Mouse (Mus musculus) kidney, adult 18-20 months (tissue): ENCODE results near the gene Polr3b.

Experiments used
- DNase-seq: peaks from one replicate; pipeline ENCODE4 v3.0.0; 2021

Polr3b gene

DNA sequence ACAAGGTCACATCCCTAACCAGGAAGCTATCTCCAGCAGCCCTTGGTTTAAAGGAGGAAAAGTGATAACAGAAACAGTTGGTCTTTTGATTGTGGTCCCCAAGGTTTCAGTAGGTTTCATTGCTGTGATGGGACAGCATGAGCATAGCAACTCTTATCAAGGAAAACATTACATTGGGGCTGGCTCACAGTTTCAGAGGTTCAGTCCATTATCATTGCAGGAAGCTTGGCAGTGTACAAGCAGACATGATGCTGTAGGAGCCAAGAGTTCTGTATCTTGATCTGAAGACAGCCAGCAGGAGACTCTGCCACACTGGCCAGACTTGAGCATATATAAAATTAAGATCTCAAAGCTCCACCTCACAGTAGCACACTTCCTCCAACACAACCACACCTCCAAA, 53.6 kb downstream of the Polr3b start:
- no peak for DNase-seq

DNA sequence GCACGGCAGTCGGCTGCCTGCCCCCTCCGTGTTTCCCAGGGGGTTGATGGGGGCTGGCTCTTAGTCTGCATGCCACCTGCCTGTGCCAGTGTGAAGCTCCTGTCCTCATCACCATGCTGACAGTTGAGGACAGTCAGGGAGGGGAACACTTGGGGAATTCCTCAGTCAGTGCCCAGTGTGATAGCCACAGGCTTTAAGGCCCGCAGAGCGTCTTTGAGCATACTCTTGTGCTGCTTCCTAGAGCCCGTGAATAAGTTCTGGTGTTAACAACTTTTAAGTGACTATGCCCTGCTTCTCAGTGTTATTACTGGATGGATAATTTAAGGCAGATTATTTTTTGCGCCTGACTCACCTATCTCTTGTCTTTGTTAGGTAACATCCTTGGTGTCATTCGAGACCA, 54.4 kb downstream of the Polr3b start:
- DNase-seq, result no peak

DNA sequence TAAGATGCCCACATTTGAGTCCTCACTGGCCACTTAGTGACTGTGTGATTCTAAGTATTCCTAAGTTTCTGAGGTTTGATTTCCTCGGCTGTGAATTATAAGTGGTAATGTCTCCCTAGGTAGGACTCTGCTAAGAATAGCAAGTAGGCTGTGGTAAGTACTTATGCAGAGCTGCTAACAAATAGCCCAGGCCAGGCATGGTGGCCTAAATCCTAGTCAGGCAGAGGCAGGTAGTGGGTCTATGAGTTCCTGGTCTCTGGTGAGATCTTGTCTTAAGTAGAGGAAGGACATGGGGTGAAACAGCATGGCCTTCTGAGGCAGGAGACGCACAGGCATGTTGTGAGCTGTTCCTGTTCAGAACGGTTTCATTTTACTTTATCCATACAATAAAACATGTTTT, 55.8 kb downstream of the Polr3b start:
- no peak for DNase-seq

DNA sequence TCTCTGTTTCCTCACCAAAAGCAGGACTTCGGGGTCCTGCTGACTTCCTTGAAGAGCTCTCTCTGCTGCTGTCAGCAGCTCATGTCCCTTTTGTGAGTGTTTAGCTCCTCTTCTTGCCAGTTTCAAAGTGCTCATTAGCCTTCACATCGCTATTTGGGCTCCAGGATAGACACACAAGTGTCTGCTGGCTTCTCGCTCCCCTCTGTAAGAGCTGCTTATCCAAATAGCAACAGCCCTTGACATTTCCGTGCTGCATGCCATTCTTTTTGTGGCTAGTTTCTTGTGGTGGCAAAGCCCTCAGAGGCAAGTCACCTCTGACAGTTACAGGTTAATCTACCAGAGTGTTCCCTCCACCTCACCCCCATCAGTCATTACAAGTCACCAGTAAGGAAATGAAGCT, 56.3 kb downstream of the Polr3b start:
- DNase-seq, result no peak

DNA sequence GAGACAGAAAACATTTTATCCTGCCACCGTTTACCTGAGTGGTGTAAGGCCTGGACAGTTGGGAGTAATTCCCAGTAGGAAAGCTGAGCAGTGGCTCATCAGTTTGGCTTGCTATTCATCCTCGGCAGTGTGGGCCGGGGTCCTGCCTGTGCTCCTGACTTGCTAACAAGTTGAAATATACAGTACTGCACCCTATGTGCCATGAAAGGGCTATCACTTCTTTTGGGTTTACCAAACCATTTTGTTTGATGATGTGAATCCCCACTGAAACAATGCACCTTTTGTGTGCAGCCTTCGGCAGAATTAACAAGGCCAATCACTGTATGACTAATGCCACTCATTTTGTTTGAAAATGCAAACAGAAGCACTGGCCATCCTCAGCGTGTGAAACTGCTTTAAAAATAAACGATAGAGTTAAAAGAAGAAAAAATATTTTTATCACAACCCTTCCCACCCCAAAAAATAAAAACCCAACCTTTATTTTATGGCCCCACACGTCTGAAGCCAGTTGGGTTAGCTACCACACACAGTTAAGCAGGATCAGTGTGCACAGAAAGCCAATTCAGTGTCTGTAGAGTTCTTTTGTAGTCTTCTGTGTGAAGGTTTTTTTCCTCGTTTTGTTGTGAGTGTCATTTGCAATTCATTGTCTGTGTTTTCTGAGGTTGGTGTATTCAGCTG, 63.5 kb downstream of the Polr3b start:
- no peak for DNase-seq

DNA sequence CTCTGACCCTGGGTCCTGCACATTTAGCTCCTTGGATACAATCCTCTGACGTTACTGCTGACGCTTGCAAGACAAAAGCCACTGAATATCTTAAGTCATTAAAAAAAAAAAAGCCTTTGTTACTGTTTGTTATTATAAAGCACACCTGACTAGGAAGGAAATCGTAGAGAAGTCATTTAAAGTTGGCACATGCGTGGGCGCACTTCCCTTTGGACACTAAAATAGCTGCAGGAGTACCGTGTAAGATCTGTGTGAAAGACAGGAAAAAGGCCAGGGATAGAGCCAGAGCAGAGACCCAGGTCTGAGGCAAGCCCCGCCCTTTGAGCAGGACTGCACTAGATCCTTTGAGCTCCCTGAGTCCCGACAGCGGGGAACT, 64.0 kb downstream of the Polr3b start:
- no peak for DNase-seq

DNA sequence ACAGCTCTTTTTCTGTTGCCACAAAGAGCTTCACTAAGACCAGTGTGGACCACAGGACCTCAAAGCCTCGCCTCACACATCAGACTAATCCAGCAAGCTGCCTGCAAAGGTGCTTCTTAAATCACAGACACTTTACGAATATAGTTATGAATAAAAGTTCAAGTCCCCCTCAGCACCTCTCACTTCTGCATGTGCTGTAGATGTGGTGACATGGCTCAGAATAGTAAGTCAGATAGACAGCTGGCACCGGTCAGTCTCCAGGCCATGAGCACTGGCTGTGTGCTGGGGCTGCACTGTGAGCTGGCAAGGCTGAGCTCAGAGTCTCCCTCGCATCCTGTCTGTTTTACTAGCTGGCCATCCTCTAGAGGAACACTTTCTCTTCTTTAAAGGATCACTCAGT, 64.6 kb downstream of the Polr3b start:
- no peak for DNase-seq

DNA sequence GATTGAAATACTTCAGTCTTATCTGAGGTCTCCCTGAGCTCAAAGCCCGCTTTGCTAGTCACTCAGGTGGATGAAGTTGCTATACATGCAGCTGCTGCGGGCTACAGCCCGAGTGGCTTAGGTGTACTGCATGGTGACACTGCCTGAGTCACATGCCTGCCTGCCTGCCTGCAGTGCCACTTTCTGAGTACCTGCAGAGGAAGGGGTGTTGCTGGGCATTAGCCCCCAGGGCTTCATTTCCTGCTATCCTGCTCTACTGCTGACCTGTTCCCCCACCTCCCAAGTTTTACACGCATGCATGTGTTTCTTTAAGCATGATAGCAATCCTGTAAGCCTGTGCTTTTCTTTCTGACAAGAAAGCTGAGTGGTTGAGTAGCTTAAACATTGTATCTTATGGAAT, 65.6 kb downstream of the Polr3b start:
- no peak for DNase-seq

DNA sequence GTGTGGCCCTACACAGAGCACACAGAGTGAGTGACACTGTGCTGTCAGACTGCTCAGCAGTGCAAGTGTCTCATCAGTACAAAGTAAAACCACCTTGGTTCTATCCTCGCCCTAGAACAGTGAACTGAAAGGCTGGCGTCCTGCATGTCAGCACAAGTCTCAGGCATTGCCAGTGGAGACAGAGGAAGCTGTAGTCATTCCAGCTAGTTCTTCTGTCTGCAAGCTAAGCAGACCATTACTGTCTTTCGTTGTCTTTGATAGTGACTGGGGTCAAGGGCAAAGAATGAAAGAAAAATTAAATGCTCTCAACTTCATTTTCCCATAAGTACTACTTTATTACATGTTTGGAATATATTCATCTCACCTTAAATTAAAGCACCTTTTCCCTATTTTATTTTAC, 67.8 kb downstream of the Polr3b start:
- DNase-seq, result no peak

DNA sequence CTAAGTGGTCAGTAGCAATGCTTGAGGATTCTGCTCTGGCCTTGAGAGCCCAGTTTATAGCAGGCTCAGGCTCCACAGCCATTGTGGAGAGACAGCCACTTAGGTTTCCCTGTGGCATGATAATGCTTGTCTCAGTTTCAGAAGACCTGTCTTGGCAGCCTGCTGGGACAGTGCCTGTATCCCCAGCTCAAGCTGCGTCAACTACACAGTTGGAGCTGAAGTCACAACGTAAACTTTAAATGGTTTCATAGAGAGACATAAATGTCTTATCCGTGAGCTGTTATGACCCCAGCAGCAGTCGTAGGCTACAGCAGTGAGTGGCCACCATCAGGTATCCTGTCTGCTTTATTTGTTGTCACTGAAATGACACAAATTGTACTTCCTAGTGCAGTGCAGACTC, 68.7 kb downstream of the Polr3b start:
- no peak for DNase-seq

DNA sequence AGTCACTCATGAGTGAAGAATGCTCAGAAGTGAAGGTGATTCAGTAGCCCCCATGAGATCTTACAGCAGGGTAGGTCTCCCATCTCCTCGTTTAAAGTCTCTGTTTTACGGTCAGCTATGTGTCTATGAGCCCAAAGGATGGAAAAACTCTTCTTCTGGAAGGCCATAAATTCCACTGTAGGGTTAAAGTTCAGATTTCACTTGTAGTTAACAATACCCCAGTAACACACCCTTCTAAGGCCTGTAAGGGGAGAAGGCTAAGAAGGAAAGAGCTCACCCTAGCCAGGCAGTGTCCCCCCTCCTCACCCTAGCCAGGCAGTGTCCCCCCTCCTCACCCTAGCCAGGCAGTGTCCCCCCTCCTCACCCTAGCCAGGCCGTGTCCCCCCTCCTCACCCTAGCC, 69.6 kb downstream of the Polr3b start:
- no peak for DNase-seq

DNA sequence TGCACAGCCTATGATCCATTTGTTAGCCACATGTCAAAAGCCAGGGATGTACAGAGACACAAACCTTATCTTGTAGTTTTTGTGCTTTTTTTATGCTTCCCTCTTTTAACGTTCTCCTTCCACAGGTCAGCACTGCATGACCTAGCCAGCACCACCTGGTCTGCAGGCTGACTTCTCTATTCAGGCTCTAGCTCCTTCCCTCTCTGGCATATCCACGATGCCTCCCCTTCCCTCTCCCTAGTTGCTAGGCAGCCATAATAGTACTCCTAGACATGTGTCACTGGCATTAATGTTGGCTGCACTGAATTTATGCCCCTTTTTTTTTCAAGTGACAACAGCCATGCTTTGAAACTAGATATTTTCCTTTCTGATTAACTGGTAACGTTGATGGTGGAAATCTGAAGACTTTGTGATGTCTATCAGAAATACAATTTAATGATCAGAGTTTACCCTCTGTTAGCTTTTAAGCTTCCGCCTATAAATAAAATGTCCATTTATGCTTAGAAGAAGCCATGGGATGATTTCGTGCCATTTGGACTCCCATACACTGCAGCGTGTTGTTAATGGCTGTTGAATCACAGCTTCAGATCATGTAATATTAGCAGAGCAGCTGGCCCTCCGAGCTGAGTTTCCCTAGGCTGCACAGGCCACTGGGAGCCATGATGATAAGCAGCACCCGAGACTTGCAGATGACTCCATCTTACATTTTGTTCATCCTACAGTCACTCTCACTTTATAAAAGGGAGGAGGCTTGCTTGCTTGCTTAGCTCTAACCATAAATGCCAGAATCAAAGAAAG, 71.9 kb downstream of the Polr3b start:
- DNase-seq, result no peak

DNA sequence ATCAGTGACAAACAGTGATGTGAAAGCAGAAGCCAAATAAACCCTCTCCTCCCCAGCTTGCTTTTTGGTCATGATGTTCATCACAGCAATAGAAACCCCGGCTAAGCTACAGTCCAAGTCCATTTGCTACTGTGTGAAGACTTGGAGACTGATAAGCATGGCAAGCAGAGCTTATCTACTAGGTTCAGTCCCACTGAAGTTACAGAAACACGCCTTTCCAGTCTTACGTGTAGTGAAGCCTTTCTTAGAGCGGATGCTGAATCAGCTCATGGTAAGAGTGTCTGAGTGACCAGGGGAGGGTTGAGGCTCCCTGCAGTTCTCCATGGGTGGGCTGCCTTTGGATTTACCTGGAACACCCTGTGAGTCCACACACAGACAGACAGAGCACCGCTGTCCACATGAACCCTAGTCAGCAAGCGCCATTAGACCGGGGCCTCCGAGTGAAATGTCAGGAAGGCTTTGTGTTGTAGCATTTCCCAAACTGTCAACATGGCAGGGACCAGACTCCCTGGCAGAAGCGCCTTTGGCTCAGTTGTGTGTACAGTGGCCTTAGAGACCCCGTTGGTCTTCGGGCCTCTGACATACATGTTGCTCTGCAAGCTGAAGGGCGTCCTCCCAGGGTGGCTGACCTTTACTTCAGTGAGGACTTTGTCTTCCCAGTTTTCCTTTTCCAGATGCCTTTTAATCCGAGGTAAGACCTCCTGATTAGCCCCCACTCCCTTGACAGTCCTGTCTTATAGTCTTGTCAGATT, 78.3 kb downstream of the Polr3b start:
- DNase-seq, result no peak

DNA sequence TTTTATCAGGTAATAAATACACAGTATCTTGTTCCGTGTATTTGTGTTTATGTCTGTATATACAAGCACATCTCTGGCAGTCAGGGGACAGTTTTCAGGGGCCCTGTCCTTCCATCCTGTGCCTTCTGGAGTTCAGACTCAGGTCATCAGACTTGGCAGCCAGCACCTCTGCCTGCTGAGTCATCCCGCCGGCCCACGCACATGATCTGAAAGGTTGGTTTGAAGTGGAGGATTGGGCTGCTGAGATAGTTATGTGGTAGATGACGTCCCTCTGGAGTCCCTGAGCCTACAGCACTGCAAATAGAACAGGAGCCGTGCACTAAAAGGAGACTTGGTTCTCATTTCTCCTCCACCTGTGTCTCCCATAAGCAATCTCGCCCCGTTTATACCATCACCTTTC, 79.0 kb downstream of the Polr3b start:
- peak; percentile 31 for DNase-seq

DNA sequence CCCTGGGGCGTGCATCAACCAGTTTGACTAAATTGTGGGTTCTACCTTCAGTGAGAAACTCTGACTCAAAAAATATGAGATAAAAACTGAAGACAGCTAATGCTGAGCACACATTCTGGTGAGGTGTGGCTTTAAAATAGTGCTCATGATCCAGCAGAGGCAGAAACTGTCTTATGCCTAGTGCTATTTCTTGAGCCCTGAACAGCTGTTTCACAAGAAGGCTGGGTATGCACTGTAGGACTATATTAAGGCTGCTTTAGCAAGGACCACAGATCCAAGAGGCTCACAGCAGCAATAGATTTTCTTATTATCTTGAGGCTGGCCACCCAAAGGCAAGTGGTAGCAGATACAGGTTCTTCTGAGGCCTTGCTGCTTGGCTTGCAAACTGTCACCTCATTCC, 80.0 kb downstream of the Polr3b start:
- DNase-seq, result no peak

DNA sequence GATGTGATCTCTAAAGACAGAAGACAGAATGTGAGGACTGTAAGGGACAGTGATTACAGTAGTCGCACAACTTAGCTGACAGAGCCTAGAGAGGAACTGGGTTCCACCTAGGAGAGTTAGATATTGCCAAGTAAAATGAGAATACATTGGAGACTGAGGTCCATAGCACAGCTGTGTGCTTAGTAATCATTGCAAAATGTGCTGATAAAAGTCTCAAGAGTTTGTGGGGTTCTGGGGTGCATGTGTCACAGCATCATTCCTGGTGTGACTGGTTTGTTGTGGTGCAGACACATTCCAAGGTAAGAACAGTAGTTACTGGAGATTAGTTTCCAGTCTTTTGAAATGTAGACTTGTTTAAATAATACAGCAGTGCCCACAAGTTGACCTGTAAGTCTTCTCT, 82.5 kb downstream of the Polr3b start:
- no peak for DNase-seq

DNA sequence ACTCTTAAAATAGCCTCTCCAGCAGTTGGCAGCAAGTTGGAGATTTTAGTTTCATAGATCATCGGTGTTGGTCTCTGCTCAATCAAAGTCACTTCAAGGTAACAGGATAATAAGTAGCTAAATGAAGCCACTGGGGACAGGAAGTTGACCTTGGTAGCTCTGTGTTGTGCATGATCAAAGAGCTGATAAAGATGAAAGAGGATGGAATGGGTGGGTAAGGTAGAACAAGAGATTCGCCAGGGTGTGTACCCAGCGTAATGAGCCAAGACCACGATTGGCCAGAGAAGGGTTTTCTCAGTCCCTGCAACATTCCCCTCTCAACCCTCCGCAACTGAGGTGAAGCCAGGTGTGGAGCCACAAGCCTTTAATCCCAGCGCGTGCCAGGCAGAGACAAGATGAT, 83.1 kb downstream of the Polr3b start:
- no peak for DNase-seq

DNA sequence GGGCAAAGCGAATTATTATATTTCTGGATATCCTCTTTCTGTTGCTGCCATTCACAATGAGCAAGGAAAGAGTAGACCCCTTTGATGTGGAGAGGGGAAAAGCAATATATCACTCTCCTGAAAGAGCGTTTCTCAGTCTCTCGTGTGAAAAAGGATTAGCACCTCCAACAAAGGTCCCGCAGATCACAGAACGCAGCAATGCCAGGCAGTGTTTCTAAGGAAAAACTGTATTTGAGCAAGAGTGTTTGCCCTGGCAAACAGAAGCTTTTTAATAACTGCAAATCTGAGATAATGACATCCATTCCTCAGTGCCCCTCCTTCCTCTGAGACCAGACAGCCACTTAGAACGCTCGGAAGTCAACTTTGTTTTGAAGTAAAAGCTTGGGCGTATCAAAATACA, 84.5 kb downstream of the Polr3b start:
- DNase-seq, result no peak

DNA sequence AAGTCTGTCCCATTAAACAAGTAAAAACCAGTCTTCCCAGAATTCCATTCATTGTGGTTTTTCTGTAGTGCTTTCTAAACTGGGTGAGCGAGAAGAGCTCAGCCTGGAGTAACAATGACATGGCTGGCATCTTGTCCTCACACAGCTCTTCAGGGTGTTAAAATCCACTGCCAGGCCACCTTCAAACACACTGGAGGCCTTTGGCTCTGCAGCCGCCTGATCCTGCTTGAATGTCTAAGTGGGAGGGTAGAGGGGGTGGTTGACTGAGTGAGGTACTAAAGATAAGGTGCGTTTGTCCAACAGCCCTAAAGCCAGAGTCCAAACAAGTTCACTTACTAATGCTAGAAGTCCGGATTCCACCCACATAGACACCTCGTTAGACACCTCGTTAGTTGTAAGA, 85.1 kb downstream of the Polr3b start:
- DNase-seq, result no peak

DNA sequence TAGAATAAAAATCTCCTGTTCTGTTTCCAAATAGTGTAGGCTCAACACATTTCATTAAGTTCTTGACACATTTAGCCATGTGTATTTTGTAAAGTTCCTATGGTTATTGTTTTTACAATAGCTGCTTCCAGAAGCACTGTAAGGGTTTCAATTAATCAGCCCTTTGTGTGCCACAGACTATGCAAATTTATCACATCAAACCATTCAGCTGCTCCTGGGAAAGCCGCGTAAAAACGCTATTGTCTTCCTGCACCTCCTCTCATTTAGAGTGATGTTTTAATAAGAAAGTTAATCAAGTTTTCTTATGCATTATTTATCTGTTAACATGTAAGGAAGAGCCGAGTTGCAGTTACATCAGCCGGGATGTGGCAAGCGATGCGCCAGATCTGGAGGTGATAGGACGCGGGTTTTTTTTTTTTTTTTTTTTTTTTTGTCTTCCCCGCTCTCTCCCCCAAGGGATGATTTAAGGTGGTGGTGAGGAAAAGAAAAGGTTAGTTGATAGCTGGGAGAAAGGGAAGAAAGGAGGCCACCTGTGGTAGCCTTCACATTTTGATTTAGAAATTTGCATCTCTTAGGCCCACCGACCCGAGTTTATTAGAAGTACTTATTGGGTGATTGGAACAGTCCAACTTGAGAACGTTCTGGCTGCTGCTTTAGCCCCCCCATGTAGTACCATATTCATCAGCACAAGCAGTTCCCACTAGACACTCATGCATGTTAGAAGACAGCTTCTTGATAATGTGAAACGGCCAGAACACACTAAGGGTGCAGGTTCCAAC, 85.8 kb downstream of the Polr3b start:
- DNase-seq, result no peak

DNA sequence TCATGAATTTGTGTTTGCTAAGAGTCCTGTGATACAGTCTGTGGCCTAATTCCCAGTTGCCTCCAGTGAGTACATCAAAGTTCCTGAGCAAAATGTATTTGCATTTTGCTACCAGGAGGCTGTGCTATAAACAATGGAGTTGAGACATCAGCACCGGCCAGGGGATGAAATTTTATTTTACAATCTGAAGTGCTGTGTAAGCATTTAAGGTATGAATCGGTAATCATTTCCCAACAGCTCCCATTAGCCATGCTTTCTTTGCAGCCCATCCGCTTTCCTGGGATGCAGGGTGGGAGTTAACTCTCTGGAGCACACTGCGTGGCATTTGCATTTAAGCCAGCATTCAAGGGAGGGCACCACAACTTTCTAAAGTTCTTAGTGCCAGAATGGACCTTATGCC, 88.1 kb downstream of the Polr3b start:
- DNase-seq, result no peak

DNA sequence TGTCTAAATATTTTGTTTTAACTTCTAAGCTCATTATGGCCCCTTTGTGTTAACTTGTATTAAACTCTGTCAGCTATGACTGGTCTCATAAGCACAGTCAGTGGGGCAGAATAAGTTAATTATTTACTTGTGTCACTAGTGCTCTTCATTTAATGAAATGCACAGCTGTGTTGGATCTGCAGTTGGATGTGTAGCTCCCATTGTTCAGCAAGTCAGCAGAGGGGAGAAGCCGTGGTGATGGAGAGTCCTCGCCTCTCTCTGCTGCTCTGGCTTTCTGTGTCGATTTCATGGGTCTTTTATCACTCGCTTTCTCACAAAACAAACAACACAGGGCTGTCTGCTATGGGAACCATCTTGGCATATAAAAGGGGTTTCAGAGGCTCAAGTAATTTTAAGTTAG, 88.7 kb downstream of the Polr3b start:
- no peak for DNase-seq

DNA sequence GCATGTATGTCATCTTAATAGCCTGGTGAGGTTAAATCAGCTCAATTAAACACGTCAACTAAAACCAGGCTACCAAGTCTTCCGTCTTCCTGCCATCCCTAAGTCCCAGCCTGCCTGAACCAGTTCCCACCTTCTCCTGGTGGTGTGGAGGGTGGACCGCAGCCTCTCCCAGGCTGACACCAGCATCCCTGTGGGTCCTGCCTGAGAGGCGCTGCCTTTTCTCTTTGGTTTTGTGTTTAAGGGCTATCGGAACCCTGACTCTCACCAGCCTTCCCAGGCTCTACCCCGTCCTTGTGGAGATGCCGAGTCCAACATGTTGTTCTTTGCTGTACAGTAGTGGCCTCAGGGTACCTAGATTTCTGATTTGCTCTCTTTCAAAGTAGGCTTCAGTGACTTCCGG, 89.4 kb downstream of the Polr3b start:
- DNase-seq, result no peak
